Mouse (Mus musculus) liver, embryonic 14.5 days (tissue): ENCODE measurements around the gene 1810046K07Rik. TPM values are rescaled to one million over a fixed set of nuclear protein-coding genes. Genes with fewer than 3 reads are reported as not detected.

ENCODE experiments used
- ATAC-seq: fragments of 200-750 bp; cut with Nextera tagmentation; 2 replicates; pipeline ENCODE4 v1.8.0; 2017; ENCODE audit warnings: moderate number of reproducible peaks, mild to moderate bottlenecking, moderate library complexity; ENCODE audit not compliant: insufficient read depth
- DNase-seq, 3 experiments: peaks; one replicate each; pipeline ENCODE4 v3.0.0-alpha.2; 2012 to 2013; ENCODE audit warnings: low read depth in 3 of 3, low spot score in 3 of 3
- H3K27ac ChIP-seq: fragments of 300-500 bp; sonication (generic); 2 replicates; pipeline ENCODE4 v1.5.1; 2014; ENCODE audit warnings: moderate library complexity, mild to moderate bottlenecking, control low read depth, inconsistent platforms
- H3K27me3 ChIP-seq: fragments of 300-500 bp; sonication (generic); 2 replicates; pipeline ENCODE4 v1.6.1; 2014; ENCODE audit warnings: mild to moderate bottlenecking, low read length, moderate library complexity; ENCODE audit not compliant: control insufficient read depth, insufficient read depth
- H3K36me3 ChIP-seq: fragments of 300-500 bp; sonication (generic); replicated peaks from 2 replicates; pipeline ENCODE4 v1.6.1; 2014; ENCODE audit warnings: low read depth; ENCODE audit not compliant: control insufficient read depth, insufficient read depth
- H3K4me1 ChIP-seq, 2 experiments: fragments of 200-500 bp in 1 of 2; fragments of 300-500 bp in 1 of 2; sonication (generic) in 1 of 2; replicated peaks; 2 replicates each; pipeline ENCODE4 v1.6.1; 2012 to 2014; ENCODE audit warnings: antibody characterized with exemption in 1 of 2, inconsistent platforms in 1 of 2, low read length in 1 of 2; ENCODE audit not compliant: control insufficient read depth in 2 of 2, insufficient read depth in 2 of 2
- H3K4me2 ChIP-seq: fragments of 300-500 bp; sonication (generic); 2 replicates; pipeline ENCODE4 v1.6.1; 2014; ENCODE audit warnings: low read depth, mild to moderate bottlenecking, control low read depth, moderate library complexity
- H3K4me3 ChIP-seq, 2 experiments: fragments of 200-500 bp in 1 of 2; fragments of 300-500 bp in 1 of 2; sonication (generic) in 1 of 2; 2 replicates each; pipeline ENCODE4 v1.5.1; 2012 to 2014; ENCODE audit warnings: low read depth in 2 of 2, low read length in 2 of 2, mild to moderate bottlenecking in 2 of 2, control low read depth in 1 of 2, inconsistent platforms in 1 of 2, moderate library complexity in 1 of 2; ENCODE audit not compliant: insufficient read depth in 1 of 2
- H3K9ac ChIP-seq: fragments of 300-500 bp; sonication (generic); replicated peaks from 2 replicates; pipeline ENCODE4 v1.6.1; 2014; ENCODE audit warnings: mild to moderate bottlenecking, control low read depth, moderate library complexity
- H3K9me3 ChIP-seq: fragments of 300-500 bp; sonication (generic); 2 replicates; pipeline ENCODE4 v1.6.1; 2016; ENCODE audit warnings: low read length, mixed read lengths; ENCODE audit not compliant: control insufficient read depth
- CTCF ChIP-seq: IDR thresholded peaks from 2 replicates; pipeline ENCODE4 v1.5.1; 2016; ENCODE audit warnings: antibody characterized with exemption, low read depth, control low read depth
- EP300 ChIP-seq: IDR thresholded peaks from 2 replicates; pipeline ENCODE4 v1.6.1; 2016; ENCODE audit warnings: antibody characterized with exemption, low read depth
- WGBS: fragments of 180-500 bp; shearing (Covaris S2); extraction: QIAGEN DNeasy Blood & Tissue Kit; methylation state at CpG from one replicate; pipeline ENCODE4 v1.1.7; 2014; ENCODE audit not compliant: insufficient replicate concordance; 5-methylcytosine and 5-hydroxymethylcytosine counted together
- polyA plus RNA-seq, 2 experiments: library from polyadenylated mRNA; depleted of rRNA in 1 of 2; stranded (reverse) in 1 of 2; unstranded in 1 of 2; fragments of >200 nt; fragmentation: Nextera tagmentation in 1 of 2; extraction: Ambion mirVana in 1 of 2; gene quantifications; 2 replicates each; pipeline versions ENCODE4 v1.2.1 to v1.2.3; 2012 to 2014

The 1810046K07Rik gene
- 0.07 and 0.16 TPM in 2 replicates for polyA plus RNA-seq (2012; rRNA removed)
- 0.08 and 0.27 TPM in 2 replicates for polyA plus RNA-seq (2014; fragmentation: Nextera tagmentation; extraction: Ambion mirVana)

GRCm38 (mm10) chr9:51328731-51329130, at the start of gene 1810046K07Rik:
Gene 1810046K07Rik (minus strand): TSS chr9:51328917.
- TF ChIP-seq CTCF (no peak), EP300 (no peak)
- H3K27me3 ChIP-seq: no peaks in the 10 kb centered on the region
- H3K9me3 ChIP-seq: no peaks in the 10 kb centered on the region
- H3K4me1 ChIP-seq: no peaks in the 10 kb centered on the region
- H3K9ac ChIP-seq: no peak within 1 kb of the TSS
- no peak within 1 kb of the TSS for H3K4me3 ChIP-seq
- 60% methylated on average over 3 of the region's 3 CpGs for WGBS
- H3K27ac ChIP-seq: no peak within 1 kb of the TSS
- ATAC-seq: no peak
- H3K36me3 ChIP-seq: no peaks in the 10 kb centered on the region
- no peak for DNase-seq
- no peak within 1 kb of the TSS for H3K4me2 ChIP-seq

- Histone ChIP-seq H3K27me3 (no peaks in the 10 kb centered on the region), H3K4me2 (no peak overlapping the region), H3K4me1 (no peaks in the 10 kb centered on the region), H3K4me3 (no peak overlapping the region), H3K9me3 (no peaks in the 10 kb centered on the region), H3K27ac (no peak overlapping the region), H3K9ac (no peak overlapping the region), H3K36me3 (no peaks in the 10 kb centered on the region)
- DNase-seq (no peak), ATAC-seq (no peak)
- TF ChIP-seq CTCF (no peak), EP300 (no peak)
- WGBS: 34% methylated on average over 3 of the region's 3 CpGs
Measured at GRCm38 (mm10) chr9:51369560-51369959, 40.8 kb upstream of the 1810046K07Rik start.

- ATAC-seq: no peak
- Histone ChIP-seq H3K27ac (no peak overlapping the region), H3K27me3 (no peaks in the 10 kb centered on the region), H3K4me3 (no peak overlapping the region), H3K9me3 (no peaks in the 10 kb centered on the region), H3K4me1 (no peaks in the 10 kb centered on the region), H3K36me3 (no peaks in the 10 kb centered on the region), H3K4me2 (no peak overlapping the region), H3K9ac (no peak overlapping the region)
- DNase-seq: no peak
- WGBS: 44% methylated on average over 3 of the region's 3 CpGs
- TF ChIP-seq CTCF: no peak
- TF ChIP-seq EP300: no peak
Measured at GRCm38 (mm10) chr9:51367124-51367523, 38.4 kb upstream of the 1810046K07Rik start.

- H3K4me1 ChIP-seq: no peaks in the 10 kb centered on the region
- no peak for DNase-seq
- H3K9ac ChIP-seq: no peak overlapping the region
- 63% methylated on average over 4 of the region's 4 CpGs for WGBS
- no peak for ATAC-seq
- TF ChIP-seq EP300 (no peak), CTCF (no peak)
- no peak overlapping the region for H3K27ac ChIP-seq
- H3K4me3 ChIP-seq: no peak overlapping the region
- H3K4me2 ChIP-seq: no peak overlapping the region
- no peaks in the 10 kb centered on the region for H3K36me3 ChIP-seq
- no peaks in the 10 kb centered on the region for H3K27me3 ChIP-seq
- H3K9me3 ChIP-seq: no peaks in the 10 kb centered on the region
Measured at GRCm38 (mm10) chr9:51364059-51364458, 35.3 kb upstream of the 1810046K07Rik start.

- DNase-seq (no peak), ATAC-seq (no peak)
- no peaks in the 10 kb centered on the region for H3K36me3 ChIP-seq
- no peak overlapping the region for H3K9ac ChIP-seq
- no peak overlapping the region for H3K4me2 ChIP-seq
- WGBS: 67% methylated on average over 3 of the region's 3 CpGs
- no peaks in the 10 kb centered on the region for H3K4me1 ChIP-seq
- no peak overlapping the region for H3K27ac ChIP-seq
- TF ChIP-seq EP300 (no peak), CTCF (no peak)
- no peaks in the 10 kb centered on the region; the same call in 1 of the 2 replicates for H3K27me3 ChIP-seq
- no peaks in the 10 kb centered on the region for H3K9me3 ChIP-seq
- H3K4me3 ChIP-seq: no peak overlapping the region
Measured at GRCm38 (mm10) chr9:51353511-51353910, 24.8 kb upstream of the 1810046K07Rik start.
